Mouse (Mus musculus) ES-Bruce4 (cell line): ENCODE results near the gene Nod2. TPM values are rescaled to one million over a fixed set of nuclear protein-coding genes. Genes with fewer than 3 reads are reported as not detected.

Experiments used
- H3K27ac ChIP-seq: 2 replicates; pipeline ENCODE4 v1.5.1; 2012; ENCODE audit warnings: low read length, inconsistent platforms; ENCODE audit not compliant: insufficient read depth
- H3K27me3 ChIP-seq: 2 replicates; pipeline ENCODE4 v1.6.1; 2012; ENCODE audit warnings: mild to moderate bottlenecking, low read length, inconsistent platforms; ENCODE audit not compliant: control insufficient read depth, poor library complexity, insufficient read depth, severe bottlenecking
- H3K36me3 ChIP-seq: 2 replicates; pipeline ENCODE4 v1.6.1; 2012; ENCODE audit warnings: inconsistent platforms, mild to moderate bottlenecking, low read length, moderate library complexity; ENCODE audit not compliant: control insufficient read depth, poor library complexity, insufficient read depth, severe bottlenecking
- H3K4me1 ChIP-seq: one replicate; pipeline ENCODE4 v1.8.1; 2011; ENCODE audit warnings: low read length; ENCODE audit not compliant: control insufficient read depth, insufficient read depth
- H3K4me3 ChIP-seq: 2 replicates; pipeline ENCODE4 v1.5.1; 2011; ENCODE audit warnings: low read depth, mild to moderate bottlenecking, low read length
- H3K9ac ChIP-seq: 2 replicates; pipeline ENCODE4 v1.6.1; 2012; ENCODE audit warnings: low read depth, mild to moderate bottlenecking, inconsistent platforms; ENCODE audit not compliant: poor library complexity, severe bottlenecking
- H3K9me3 ChIP-seq: replicated peaks from 2 replicates; pipeline ENCODE4 v1.6.1; 2012; ENCODE audit warnings: mild to moderate bottlenecking, low read length, inconsistent platforms; ENCODE audit not compliant: control insufficient read depth, poor library complexity, insufficient read depth, severe bottlenecking
- CTCF ChIP-seq: IDR thresholded peaks from one replicate; pipeline ENCODE4 v1.8.1; 2011; ENCODE audit warnings: low read depth, low read length
- EP300 ChIP-seq: IDR thresholded peaks from 2 replicates; pipeline ENCODE4 v1.6.1; 2011; ENCODE audit warnings: low read depth, low read length; ENCODE audit not compliant: insufficient read depth
- POLR2A ChIP-seq: IDR thresholded peaks from one replicate; pipeline ENCODE4 v1.8.1; 2011; ENCODE audit warnings: low read length; ENCODE audit not compliant: insufficient read depth
- polyA plus RNA-seq: library from polyadenylated mRNA; stranded (reverse); fragments of >200 nt; gene quantifications from 2 replicates; pipeline ENCODE4 v1.2.4, GENCODE M21; 2011; ENCODE audit warnings: low read depth; ENCODE audit not compliant: missing spikeins, insufficient read depth, insufficient read length

Gene Nod2
- polyA plus RNA-seq, 1 experiment = 1.2 TPM

DNA sequence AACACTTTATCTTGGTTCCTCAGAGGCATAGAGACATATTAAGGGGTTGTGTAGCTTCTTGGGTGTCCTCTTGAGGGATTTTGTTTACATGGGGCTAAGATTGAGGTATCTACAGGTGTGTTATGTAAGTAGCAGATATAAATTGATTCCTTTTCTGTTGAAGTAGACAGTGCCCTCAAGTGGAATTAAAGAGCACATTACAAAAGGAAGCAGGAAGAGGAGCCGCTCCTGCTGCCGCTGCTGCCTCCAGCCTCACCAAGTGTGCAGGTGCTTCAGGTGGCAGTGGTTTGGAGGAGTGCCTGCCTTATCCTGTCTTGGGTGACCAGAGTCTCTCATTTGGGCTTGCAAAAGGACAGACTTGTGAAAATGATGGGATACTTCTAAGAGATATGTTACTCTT is 54.5 kb downstream of the Nod2 start:
- H3K4me1 ChIP-seq = no peaks in the 10 kb centered on the region
- no peak overlapping the region for H3K27ac ChIP-seq
- no peak for TF ChIP-seq CTCF
- no peak for TF ChIP-seq EP300
- TF ChIP-seq POLR2A = no peak
- no peaks in the 10 kb centered on the region for H3K9me3 ChIP-seq
- H3K36me3 ChIP-seq = no peaks in the 10 kb centered on the region
- H3K9ac ChIP-seq = no peak overlapping the region
- no peak overlapping the region for H3K4me3 ChIP-seq
- no peaks in the 10 kb centered on the region for H3K27me3 ChIP-seq

DNA sequence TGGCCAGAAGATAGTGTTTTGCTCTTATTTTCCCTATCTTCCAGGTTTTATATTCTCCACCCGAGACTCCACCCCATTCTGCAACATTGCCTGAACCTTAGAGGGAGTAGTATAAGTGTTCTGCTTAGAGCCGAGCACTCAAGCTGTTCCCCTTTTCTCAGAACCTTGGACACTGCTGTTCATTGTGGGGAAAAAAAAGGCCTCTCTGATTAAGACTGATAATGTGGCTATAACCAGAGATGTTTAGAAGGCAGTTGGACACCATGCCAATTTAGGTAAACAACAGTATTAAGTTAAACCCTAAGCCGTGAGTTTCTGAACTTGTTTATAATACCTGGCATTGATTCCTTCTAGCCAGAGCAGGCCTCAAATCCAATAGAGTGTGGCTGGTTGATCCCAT is 55.7 kb downstream of the Nod2 start:
- Histone ChIP-seq H3K4me1 (no peaks in the 10 kb centered on the region), H3K9ac (no peak overlapping the region), H3K4me3 (no peak overlapping the region), H3K36me3 (no peaks in the 10 kb centered on the region), H3K27me3 (no peaks in the 10 kb centered on the region), H3K9me3 (no peaks in the 10 kb centered on the region), H3K27ac (no peak overlapping the region)
- TF ChIP-seq EP300 (no peak), CTCF (no peak), POLR2A (no peak)

DNA sequence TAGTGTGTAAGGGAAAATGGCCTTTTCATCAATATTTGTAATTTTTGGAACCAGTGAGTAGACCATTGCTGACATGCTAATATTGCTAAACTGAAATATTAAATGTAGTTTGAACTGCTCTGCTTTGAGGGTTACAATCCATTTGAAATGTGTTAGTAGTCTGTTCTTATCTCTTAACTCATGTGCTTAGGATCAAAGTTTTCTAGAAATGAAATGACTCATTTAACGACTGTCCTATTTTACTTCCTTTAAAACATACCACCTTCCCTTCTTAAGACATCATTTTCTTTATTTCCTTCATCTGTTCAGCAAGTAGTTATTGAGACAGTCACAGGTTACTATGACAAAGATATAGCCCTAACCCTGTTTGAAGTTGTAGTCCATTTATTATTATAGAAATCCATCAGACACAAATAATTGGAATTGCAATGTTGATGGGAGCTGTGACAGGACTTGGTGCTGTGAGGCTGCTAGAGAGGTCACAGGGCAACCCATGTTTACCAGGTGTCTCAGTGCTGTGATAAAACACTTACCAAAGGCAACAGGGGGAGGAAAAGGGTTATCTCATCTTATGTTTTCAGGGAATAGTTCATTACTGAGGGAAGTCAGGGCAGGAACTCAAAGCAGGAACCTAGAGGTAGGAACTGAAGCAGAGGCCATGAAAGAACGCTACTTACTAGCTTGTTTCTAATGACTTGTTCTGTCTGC is 76.3 kb downstream of the Nod2 start:
- H3K36me3 ChIP-seq = no peaks in the 10 kb centered on the region
- no peak overlapping the region for H3K9ac ChIP-seq
- H3K9me3 ChIP-seq = no peaks in the 10 kb centered on the region
- no peak for TF ChIP-seq CTCF
- TF ChIP-seq EP300 = no peak
- TF ChIP-seq POLR2A = no peak
- no peak overlapping the region for H3K27ac ChIP-seq
- H3K4me3 ChIP-seq = no peak overlapping the region
- no peaks in the 10 kb centered on the region for H3K27me3 ChIP-seq
- no peaks in the 10 kb centered on the region for H3K4me1 ChIP-seq

Other genes with a start within 250 kb of the Nod2 start
- 2.1 and 3.2 TPM in 2 replicates for gene Nkd1, start 126.0 kb upstream of the Nod2 start, polyA plus RNA-seq
- gene Snx20, start 11.2 kb upstream of the Nod2 start, polyA plus RNA-seq = not detected in 2 replicates
- 17.8 and 18.6 TPM in 2 replicates for gene Cyld, start 49.7 kb downstream of the Nod2 start, polyA plus RNA-seq